Mouse (Mus musculus) ovary, postnatal 36 days (tissue): Measurements from ENCODE around the gene Ndel1.

Experiments
- DNase-seq: peaks from one replicate; pipeline ENCODE4 v3.0.0; 2022; ENCODE audit warnings: low spot score, mixed read lengths

Gene Ndel1

DNA sequence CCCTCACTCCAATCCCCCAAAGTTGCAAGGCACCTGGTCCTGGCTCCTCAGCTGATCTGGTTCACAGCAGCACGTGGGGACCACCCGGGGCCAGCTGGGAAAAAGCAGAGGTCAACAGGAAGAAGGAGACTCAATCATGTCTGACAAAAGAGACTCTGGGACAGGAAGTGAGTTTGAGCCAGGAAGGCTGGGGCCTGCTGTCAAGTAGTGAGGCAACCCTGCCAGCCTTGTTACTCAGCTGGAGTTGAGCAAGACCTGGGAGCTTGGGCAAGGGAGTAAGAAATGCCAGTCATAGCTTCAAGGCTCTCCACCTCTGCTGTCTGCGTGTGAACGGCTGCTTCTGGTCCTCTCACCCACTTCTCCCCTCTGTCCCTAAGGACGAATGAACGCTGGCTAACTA, at the start of gene Ndel1:
Ndel1 (minus strand) TSS at position 111 of the 400 bp plus-strand sequence.
- DNase-seq, result peak; percentile 36

DNA sequence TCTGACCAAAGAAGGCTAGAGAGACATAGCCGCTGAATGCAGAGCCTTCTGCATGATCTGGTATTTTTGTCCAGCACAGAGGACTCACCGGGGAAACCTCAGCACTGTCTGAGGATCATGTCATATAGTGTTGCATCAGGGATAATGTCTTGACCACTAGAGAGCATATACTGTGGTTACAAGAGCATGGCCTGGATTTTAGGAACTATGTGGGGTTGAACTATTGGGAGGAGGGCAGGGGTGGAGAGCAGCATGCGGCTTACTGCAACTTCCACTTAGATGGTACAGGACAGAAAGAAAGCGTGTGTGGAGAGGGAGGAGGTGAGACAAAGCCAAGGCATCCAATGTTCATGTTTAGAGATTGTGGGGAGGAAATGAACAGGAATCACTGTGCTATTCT, 42.9 kb upstream of the Ndel1 start:
- no peak for DNase-seq

DNA sequence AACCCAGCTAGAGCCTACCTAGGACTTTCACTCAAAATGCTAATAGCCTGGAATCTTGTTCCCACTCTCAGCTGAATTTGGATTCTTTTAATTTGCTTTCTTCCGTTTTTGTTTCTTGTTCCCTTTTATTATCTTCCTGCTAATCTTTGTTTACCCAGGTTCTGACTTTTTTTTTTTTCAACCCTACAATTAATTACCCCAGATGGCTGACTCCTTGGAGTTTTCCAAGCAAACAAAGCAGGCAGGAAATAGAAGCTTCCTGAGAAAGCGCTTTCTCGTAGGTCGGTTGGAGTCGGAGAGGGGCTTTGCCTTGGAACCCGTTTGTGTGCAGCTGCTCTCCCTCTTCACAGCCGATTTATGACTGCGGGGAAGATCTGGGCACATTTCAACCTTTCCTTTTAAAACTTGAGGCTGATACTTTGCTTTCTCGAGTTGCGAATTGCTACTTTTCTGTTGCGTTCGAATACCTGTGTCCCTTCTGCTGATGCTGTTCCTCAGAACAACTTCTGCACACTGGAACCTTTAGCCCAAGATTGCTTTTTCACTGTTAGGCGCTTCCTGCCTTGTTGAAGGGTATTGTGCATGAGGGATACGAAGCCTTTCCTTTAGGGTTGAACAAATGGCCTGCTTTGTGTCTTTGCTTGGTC, 40.0 kb upstream of the Ndel1 start:
- no peak for DNase-seq

DNA sequence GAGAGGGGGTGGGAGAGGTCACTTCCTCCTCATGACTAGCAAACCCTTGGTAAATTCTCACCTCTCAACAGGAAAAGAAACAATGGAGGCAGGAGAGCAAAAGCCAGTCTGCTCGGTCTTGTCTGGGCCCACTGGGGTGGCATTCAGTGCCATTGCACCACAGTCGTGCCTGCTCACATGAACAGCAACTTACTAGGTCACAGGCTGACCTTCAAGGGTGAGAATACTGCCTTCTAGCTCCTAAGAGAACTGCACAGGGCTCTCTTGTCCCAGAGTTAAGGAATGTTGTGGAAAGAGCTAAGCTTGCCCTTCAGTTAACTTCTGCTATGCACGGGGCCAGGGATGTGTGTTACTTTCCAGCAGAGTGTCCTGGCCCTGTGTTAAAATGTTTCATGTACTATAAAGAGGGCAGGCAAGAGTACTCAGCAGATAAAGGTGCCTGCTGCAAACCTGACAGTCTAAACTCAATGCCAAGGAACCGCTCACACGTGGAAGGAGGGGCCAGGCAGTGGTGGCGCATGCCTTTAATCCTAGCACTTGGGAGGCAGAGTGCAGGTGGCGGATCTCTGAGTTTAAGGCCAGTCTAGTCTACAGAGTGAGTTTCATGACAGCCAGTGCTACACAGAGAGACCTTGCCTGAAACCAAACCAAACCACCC, 37.3 kb upstream of the Ndel1 start:
- DNase-seq, result no peak

DNA sequence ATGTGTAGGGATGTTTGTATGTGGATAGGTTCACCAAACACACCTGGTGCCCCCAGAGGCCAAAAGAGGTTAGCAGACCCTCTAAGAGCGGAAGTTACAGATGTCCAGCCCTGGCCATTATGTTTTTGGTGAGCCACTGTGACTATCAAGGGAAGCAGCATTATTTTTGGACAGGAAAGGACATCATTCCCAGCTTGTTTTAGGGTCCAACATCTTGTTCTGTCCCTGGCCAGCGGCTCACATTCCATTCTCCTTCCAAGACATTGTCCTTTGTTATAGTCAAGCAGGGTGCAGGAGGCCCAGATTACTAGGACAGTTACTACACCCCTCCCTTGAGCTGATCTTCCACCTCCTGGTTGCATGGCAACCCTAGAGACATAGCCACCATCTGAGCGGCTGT, 35.6 kb upstream of the Ndel1 start:
- DNase-seq, result no peak

DNA sequence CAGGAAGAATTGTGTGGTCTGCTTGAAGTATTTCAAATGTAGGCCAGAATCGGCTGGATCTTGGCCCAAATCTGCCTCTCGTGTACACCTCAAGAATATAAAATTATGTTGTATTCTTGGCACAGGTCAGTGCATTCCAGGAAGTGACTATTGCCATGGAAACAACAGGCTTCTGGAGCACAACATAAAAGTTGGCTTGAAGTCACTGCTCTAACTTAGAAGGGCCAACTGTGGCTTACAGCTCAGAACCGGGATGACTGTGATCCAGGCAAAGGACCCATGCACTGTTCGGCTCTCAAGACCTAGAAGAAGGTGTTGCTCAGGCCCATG, 34.8 kb upstream of the Ndel1 start:
- DNase-seq, result no peak

DNA sequence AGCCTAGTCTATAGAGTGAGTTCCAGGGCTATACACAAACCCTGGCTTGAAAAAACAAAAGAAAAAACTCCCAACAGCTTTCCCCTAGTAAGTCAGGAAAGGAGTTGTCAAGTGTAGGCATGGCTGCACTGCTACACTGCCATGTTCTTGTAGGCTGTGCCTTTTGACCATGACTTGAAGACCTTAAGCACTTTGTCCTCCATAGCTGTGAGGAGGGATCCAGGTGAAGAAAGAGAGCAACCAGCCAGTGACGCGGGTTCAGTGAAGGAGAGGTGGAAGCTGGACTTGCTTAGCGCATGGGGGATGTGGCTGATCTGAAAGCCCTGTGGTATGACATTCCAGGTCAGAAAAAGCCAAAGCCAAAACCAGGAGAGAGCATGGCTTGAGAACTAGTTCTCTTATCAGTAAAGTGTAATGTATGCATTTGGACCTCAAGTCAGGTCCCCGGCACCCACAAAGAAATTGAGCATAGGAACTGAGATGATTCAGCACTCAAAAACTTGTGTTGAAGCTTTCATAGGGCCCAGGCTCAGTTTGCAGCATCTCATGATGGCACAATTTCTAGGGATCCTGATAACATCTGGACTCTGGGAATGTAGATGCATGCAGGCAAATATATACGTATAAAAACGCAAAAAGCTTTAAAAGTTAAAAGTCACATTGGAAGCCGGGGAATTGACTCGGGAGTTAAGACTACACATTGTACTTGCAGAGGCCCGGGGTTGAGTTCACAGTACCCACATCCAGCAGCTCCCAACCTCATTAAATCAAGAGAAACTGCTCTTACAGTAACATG, 34.2 kb upstream of the Ndel1 start:
- no peak for DNase-seq

DNA sequence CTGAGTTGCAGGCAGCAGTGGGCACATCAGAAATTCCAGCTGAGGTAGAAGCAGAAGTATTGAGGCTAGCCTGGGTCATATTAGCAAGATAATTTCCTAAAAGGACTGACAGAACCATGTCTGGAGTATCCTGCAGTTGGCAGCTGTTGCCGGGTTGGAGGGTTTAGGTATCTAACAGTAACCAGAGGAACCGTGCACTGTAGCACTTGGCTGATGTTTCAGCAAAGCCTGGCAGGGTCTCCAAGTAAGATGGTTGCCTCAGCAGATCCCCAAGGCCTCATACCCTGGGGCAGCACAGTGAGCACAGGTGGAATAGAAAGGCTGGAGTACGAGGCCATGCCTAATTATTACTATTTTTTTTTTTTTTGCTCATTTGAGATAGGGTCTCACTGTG, 33.5 kb upstream of the Ndel1 start:
- no peak for DNase-seq

DNA sequence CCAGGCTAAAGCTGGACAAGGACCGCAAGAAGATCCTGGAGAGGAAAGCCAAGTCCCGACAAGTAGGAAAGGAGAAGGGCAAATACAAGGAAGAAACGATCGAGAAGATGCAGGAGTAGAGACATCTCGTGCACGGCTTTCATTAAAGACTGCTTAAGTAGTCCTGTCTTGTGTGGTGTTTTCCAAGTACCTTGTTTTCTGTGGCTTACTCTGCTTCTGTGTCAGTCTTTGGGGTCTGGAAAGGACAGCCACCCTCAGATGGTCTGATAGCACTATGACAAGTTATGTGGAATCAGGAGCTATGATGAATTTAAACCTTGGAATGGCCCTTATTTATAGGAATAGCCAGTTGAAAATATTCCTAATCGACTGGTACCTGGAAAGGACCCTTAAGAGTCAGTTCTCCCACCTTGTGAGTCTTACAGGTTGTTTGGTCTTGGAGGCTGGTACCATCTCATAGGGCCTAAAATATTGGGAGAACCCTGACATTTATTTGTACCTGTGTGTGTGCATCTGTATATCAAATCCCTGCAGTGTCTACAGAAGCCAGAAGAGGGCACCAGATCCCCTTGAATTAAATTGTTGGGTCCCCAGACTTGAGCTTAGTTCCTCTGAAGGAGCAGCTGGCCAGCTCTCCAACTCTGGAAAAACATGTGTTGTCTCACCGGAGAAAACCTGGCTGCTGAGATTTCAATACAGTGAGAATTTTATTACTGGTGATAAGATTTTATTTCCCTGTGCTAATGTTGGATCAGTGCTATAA, 32.9 kb upstream of the Ndel1 start:
- peak; percentile 31 for DNase-seq

DNA sequence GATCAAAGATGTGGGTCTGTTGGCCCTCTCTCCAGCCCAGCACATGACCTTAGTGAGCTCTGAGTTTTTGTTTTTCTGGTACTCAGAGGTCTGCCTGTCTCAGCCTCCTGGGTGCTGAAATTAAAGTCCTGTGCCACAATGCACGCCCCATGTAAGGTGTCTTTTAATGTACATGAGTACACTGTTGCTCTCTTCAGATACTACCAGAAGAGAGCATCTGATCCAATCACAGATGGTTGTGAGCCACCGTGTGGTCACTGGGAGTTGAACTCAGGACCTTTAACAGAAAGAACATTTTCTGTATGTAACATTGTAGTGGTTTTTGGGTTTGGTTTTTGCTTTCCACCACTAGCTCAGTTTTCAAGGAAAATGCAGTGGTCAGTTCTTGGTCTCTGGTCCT, 32.1 kb upstream of the Ndel1 start:
- no peak for DNase-seq

DNA sequence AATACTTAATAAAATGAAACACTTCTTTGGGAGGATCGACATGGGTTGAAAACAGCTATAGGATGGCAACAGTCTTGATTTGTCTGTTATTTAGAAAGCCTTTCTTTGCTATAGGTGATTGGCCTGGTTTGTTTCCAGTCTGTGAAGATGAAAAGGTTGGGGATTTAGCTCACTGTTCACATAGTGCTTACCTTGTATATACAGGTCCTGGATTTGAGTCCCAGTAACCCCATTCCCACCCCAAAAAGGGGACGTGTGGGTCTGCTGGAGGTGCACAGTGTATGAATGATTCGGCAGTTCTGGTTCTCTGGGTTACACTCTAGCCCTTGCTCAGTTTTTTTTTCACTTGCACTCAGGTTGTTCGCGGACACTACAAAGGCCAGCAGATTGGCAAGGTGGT, 31.2 kb upstream of the Ndel1 start:
- DNase-seq, result no peak

DNA sequence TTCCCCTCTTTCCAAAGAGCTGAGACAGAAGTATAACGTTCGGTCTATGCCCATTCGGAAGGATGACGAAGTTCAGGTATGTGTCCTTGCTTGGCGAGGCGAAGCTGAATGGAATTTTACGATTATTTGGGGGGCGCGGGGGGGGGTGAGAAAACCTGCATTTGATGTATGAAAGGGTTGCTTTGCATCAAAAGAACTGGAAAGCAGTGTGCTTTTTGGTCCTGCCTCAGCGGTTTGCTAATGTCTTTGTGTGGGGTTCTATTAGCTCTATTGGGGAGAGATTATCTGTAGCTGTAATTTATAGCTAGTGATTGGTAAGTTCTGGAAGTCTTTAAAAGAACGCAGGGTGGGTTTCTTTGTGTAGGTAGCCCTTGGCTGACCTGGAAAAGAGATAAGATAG, 30.7 kb upstream of the Ndel1 start:
- DNase-seq, result no peak

DNA sequence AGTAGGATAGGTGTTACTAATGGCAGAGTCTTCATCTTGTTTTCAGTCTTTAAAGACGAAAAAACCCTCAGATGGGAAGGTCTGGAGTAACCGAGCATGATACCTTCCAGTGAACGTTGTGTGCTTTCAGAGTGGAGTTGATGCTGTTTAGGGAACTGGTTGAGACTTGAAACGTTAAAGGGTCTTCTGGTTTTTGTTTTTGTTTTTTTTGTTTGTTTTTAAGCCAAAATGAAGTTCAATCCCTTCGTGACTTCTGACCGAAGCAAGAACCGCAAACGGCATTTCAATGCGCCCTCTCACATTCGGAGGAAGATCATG, 30.3 kb upstream of the Ndel1 start:
- no peak for DNase-seq

DNA sequence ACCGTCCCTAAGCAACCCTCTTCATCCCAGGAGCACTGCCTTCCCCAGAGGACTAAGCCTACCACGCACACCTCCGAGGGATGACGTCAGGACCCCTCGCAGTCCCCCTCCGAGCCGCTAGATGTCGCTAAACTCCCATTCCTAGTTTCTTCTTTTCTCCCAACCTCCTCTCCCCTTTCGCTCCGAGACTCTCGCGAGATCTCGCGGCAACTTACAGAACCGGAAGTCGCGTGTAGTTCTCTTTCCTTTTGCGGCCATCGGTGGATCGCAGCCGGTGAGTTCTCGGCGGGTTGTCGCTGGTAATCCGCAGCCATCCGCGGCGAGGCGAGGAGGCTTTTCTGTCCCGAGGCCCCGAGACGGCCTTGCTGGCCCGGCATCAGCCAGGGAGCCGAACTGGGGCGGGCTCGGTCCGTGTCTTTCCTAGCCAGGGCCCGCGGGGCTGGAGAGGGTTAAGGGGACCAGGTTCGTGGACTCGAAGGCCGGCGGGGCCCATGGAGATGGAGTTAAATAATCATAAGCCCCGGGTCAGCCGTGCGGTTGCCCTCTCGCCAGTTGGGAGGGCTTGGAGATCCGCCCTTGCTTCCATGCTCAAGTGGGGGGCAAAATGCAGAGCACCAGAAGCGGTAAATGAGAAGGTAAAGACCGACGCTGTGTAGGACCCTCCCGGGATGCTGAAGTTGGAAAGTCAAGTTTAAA, 29.8 kb upstream of the Ndel1 start, which contains the start of gene Rpl26:
Rpl26 (plus strand) TSS at position 233 of the 696 bp plus-strand sequence.
- DNase-seq, result peak; percentile 97

DNA sequence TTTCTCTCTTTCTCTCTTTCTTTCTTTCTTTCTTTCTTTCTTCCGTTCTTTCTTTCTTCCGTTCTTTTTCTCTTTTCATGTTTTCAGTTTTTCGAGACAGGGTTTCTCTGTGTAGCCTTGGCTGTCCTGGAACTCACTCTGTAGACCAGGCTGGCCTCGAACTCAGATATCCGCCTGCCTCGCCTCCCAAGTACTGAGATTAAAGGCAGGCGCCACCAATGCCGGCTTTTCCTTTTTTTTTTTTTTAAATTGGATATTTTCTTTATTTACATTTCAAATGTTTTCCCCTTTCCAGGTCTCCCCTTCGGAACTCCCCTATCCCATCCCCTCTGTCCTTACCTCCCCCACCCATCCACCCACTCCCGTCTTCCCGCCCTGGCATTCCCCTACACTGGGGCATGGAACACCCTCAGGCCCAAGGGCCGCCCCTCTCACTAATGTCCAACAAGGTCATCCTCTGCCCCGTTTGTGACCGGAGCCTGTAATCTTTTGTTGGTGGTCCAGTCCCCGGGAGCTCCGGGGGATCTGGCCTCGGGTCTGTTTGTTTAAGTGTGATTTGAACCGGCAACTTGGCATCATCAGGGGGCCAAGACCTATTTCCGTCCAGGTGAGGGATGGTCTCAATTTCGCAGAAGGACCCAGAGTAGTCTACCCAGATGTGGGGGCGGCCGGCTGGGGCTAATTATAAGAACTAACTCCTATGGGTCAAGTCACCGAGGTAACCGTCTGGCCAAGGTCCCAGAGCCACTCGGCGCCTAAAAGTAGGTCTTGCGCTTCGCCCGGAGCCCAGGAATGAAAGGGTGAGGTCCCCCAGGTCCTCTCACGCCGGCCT, 29.1 kb upstream of the Ndel1 start:
- no peak for DNase-seq

DNA sequence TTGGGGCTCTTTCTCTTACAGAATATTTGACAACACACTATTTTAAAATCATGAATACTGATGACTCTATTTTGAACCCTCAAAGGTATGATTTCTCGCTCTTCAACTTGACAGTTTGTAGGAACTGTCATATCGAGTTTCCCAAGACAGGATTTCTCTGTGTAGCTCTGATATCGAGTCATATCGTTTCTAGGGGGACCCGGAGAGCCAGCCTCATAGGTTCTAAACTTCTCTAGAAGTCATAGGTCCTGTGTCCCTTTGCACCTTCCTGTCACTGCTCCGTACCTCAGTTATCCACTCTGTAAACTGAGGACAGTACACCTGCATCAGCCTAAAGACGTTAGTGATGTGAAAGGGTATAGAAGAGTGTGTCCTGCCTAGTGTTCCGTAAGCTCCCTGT, 28.2 kb upstream of the Ndel1 start:
- no peak for DNase-seq

DNA sequence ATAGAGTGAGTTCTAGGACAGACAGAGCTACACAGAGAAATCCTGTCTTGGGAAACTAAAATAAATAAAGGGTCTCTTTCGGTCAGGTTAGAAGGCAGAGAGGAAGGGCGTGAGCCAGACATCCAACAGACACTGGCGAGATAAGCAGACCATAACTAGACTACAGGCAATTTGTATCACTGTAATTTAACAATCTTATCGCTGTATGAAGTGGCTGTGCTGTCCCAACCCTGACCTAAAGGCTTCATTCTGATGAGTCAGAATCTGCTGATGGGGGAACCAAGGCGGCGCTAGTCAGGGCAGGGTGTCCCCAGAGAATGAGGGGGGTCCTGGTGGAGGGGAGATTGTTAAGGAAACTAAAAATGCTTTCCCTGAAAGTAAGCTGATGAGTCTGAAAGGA, 27.1 kb upstream of the Ndel1 start:
- DNase-seq, result no peak

DNA sequence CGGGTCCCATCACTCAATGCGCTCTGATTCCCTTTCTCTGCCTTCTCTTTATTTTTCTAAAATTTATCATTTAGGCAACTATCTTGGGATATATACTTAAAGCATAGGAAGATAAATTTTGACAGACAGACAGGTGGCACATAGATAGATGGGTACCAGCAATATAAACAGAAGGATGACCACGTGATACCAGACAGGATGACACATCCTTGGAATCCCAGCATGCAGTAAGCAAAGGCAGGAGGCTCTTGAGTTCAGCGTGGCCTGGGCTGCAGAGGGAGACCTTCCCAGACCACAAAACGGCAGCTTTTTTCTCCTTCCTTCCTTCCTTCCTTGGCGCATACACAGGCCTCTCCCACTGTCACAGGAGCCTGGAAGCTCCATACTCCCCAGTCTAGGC, 26.2 kb upstream of the Ndel1 start:
- DNase-seq, result no peak

DNA sequence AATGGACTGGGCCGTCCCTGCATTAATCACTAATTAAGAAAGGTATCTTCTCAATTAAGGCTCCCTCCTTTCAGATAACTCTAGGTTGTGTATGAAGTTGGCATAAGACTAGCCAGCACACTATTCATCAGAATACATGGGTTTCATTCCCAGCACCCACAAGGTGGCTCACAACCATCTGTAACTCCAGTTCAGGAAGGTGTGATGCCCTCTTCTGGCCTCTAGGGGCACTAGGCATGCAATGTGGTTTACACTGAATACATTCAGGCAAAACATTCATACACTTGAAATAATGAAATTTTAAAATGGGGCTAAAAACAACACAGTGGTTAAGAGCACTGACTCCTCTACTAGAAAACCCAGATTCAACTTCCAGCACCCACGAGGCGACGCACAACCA, 25.5 kb upstream of the Ndel1 start:
- DNase-seq, result no peak

DNA sequence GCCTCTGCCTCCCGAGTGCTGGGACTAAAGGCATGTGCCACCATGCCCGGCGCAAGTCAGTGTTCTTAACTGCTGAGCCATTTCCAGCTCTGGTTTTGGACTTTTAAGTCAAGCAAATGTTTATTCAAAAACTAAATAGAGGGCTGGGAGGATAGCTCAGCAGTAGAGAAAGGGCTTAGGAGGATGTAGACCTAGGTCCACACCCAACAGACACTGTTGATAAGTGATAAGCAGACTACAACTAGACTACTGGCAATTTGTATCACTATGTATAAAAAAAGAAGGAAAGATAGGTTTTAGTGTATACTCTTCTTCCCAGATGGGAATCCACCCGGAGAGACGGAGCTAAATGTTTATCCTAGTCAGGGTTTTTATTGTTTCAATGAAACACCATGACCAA, 24.6 kb upstream of the Ndel1 start:
- no peak for DNase-seq

DNA sequence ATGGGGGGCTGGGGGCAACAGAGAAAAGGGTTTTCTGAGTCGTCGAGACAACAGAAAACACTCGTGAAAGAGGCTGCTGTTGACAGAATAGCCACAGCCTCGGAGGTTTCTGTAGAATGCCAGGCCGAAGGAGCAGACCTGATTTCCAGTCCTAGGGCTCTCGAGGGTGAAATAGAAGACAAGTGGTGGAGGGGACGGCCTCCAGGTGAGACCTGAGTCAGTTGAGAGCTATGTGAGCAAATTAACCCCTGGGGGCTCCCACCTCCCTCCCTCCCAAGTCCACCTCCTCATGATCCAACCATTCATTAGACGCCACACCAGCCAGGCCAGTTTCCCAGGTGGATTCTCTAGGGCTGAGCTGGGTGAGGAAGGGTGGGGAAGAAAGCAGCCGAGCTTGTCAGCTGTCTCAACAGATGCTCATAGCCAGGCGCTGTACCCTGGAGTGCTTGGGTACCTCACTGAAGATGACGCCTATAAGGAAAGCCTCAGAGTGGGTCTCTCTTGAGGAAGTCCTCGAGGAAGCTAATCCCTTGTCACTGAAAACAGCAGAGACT, 22.3 kb upstream of the Ndel1 start:
- no peak for DNase-seq
